Mouse (Mus musculus): ENCODE data around the gene Dhdds.
A peak's percentile ranks its signal among the peaks of the same experiment; 100 is the strongest.
"Not testable (repeated sequence)": the region's sequence is repeated elsewhere in the genome, so short reads cannot be mapped to it uniquely, and the experiment has no call there.

Dhdds gene

DNA sequence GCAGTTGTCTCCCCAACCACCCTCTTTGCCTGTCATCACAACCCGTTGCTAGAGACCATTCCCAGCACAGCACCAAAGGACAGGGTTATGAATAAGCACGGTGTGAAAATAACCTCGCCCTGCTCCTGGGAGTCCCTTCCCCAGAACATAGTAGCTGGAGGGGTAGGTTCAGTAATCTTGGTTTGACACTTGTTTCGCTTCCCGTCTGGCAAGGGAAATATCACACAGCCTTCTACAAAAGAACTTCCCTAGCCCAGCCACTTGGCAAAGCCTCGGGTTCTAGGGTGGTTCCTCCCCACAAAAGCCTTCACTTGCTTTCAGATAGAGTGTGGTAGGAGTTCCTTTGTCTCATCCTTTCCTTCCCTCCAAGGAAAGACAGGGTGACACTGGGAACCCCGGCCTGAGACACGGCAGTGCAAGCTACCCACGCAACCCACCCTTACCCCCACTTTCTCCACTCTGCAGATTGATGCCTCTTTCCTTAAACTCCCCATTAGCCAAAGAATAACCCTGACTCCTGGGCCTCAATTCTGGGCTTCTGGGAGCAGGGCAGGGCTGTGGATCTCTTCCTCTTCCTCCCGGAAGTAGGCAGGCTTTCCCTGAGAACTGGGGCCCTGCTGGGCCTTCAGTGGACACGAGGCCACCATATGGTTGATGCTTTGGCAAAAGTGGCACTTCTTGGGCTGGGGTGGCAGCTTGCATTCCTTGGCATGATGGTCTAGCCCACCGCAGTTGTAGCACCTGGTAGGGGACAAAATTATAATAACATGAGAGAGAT is 5.1 kb upstream of the Dhdds start:
- DNase-seq (ENCODE audit: low read depth, low spot score) = no peak

DNA sequence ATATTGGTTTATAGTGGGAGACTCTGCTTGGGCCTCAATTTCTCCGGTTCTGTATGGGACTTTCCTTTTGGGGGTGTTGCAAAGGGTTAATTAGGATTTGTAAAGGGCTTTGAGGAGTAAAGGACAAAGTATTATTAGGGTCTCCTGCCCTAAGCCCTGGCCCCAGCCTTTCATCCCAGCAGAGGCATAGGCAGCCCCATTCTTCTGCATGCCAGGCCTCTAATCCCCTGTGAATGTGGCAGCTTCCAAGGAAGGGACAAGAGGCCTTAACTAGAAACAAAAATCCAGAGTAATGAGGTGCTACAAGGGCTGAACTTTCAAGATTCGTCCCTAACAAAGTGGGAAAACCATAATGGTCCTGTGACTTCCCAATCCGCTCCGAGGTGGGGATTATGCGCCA is 2.2 kb upstream of the Dhdds start:
- DNase-seq (ENCODE audit: low read depth, low spot score) = no peak

DNA sequence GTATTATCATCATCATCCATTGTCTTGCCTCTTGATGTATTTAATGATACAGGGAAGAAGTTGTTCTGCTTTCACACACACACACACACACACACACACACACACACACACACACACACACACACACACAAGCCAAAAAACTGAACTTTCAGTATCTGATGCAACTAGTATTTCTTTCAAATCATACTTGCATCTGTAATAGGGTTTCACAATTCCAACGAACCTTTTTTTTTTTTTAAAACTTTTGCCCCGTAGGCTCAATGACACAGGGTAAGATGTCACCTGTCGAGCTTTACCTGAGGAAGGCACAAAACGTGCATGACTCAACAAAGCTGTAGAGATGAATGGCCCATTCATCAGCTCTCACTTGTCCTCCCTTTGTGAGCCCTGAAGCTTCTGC is 1.5 kb upstream of the Dhdds start:
- no peak for DNase-seq (ENCODE audit: low read depth, low spot score)

DNA sequence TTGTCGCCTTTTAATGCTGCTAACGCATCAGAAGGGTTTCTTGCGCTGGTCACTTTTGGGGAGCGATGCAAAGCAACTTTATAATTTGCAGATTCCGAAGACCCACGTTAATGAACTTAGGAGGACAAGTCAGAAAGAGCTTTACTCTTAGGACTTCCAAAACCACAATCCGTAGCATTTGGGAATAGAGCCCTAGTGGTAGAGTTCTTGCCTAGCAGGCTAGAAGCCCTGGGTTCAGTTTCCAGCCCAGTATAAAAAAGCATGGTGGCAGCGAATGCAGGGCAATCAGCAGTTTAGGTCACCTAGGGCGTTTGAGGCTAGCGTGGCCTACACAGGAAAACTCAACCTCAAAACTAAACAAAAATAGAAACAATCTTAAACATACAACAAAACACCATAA is 992 bp upstream of the Dhdds start:
- no peak for DNase-seq (ENCODE audit: low read depth, low spot score)

DNA sequence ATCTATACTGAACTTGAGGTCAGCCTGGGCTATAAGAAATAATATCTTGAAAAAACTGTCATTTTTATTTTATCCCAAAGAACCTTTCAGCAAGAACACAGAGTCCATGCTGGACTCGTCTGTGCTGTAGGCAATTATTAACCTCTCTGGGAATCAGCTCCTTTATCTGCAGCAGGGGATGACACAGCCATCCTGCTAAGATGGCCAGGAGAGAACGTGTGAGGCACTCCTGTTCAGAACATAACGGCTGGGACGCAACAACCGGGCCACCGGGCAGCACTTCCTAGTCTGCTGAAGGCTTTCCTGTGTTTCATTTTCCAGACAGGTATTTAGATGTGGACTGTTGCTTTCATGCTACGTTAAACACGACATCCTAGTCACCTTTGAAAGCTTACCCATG is 6.0 kb downstream of the Dhdds start:
- DNase-seq (ENCODE audit: low read depth, low spot score) = no peak

DNA sequence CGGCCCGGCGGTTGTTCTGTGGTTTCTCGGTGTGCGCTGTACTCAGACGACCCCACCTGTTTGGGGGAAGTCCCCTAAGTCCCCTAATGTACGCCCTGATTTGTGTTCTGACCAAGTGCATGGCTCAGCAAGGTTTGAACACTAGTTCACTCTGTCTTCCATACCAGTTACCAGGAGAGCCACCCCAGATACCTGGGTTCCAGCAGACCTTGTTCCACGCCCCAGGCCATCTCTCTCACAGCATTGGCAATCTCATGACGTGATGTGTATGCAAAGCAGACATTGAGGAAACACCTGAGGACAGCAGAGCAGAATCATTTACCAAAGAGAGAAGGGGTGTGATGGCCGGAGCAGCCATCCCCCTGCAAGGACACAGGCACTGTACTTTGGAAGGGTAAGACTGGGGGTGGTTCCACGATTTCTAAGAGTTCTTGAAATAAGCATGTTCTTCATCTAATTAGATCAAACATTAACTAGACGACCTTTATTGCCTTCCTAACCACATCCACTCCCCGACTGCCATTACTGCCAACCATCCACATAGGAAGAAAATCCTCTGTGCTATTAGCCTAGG is 9.5 kb downstream of the Dhdds start:
- DNase-seq (ENCODE audit: low read depth, low spot score) = no peak

DNA sequence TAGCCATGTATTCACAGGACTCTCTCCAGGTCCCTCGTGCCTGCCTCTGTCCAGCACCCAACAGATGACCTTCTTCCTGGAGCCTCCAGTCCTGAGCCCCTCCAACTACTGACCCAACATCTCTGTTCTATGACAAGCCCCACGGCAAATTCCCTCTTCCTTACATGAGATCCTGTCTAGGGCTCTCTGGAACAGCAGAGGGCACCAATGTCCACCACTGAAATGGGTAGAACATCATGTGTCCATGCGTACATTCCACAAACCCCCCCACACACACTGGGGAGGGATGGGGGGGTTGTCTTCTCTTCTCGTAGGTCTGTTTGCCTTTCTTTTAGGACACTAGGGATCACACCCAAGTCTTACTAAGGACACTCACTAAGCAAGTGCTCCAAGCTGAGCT is 10.7 kb downstream of the Dhdds start:
- no peak for DNase-seq (ENCODE audit: low read depth, low spot score)

DNA sequence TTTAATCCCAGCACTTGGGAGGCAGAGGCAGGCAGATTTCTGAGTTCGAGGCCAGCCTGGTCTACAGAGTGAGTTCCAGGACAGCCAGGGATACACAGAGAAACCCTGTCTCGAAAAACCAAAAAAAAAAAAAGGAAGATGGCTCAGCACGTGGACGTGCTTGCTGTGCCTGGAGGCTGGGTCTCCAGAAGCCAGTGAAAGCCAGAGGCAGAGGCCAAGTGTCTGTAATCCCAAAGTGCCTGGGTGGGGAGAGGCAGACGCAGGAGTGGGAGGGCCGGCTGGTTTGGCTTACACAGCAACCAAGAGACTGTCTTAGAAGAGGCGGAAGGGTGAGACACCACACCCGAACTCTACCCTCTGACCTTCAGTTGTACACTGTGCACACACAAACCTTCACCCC is 12.4 kb downstream of the Dhdds start:
- DNase-seq (ENCODE audit: low read depth, low spot score) = not testable (repeated sequence)

DNA sequence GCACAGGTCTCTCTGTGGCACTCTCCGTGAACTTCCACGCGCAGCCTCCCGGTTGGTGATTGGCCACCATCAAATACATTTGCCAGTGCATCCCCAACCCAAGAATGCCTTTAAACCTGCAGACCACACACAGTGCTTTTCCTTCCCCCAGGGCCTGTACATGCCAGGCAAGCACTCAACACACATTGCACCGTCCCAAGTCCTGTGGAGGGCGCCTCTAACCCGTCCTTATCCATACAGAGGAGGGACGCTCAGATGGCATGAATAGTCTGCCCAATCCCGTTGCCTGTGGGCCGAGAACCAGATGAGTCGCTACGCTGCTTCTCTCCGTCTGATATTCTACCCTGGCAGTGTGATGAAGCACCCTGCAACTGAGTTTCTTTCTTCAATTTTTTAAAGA is 17.8 kb downstream of the Dhdds start:
- no peak for DNase-seq (ENCODE audit: low read depth, low spot score)

DNA sequence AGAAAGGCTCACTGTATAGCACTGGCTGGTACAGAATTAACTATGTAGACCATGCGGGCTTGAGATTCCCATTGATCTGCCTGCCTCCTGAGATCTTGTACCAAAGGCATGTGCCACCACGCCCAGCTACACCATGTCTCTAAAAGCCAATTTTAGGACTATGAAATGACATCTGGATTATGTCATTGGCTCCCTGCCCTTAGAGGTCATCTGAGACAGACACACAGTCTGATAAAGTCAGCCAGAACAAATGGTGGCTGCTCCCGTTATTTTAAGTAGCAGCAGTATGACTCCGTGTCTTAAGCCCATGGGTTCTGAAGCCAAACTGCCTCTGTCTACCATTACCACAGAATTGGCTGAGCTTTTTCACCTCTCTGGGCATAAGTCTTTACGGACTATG is 20.2 kb downstream of the Dhdds start:
- no peak for DNase-seq (ENCODE audit: low read depth, low spot score)

DNA sequence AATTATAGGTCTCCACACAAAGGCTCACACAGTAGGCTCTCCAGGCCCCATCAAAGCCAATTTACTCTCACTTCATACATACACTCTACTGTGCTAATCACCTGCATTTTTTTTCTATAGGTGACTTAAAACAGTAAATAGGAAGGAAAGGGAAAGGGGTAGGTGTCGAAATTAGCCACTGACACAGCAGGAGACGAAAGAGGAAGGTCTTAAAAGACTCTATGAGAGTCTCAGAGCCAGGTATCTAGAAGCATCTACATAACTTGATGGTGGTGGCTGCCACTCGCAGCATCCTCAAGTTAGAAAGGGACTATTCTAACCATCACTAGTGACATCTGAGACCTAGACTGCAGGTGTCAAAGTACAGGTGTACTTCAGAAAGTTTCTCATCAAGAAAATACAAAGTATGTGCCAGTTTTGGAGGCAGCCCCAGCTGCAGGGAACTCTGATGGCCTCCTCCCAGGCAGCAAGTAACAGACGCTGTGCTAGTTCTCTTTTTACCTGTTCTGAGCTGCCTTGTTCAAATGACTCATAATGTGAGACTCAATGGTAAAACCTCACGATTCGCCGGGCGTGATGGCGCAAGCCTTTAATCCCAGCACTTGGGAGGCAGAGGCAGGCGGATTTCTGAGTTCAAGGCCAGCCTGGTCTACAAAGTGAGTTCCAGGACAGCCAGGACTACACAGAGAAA is 22.6 kb downstream of the Dhdds start:
- DNase-seq (ENCODE audit: low read depth, low spot score) = no peak

DNA sequence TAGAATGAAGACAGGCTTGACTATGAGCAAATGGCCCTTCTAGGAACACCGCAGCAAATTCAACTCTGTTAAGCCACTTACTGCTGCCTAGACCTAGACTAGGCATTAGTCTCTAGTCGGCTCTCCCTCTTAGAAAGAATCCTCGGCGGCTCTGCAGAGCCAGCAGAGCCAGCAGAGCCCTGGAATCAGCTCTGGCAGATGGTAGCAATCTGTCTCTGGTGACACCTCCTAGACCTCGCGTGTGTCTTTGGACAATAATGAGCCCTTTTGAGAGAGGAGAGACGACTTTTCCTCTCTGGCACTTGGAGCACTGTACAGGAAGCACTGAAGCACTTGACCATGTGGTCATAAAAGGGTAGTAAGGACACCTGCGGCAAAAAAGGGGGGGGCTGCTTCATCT is 29.0 kb downstream of the Dhdds start:
- no peak for DNase-seq (ENCODE audit: low read depth, low spot score)

DNA sequence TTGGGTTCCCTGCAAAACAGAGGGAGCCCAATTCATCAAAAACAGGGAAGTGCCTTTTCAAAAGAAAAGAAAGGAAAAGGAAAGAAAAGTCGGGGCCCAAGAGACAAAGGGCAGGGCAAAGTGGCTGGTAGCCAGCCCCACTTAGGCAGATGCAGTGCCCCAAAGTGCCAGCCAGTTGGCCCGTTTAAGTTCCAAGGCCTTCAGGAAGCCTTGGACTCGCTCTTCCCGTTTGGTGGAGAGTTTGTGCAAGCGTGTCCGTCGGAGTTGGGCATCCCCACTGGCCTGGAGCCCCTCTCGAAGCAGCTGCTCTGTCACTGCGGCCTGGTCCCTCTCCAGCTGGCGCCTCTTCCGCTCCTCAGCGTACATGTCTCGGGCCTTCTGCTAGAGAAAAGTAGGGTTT is 29.8 kb downstream of the Dhdds start:
- DNase-seq (ENCODE audit: low read depth, low spot score) = no peak

DNA sequence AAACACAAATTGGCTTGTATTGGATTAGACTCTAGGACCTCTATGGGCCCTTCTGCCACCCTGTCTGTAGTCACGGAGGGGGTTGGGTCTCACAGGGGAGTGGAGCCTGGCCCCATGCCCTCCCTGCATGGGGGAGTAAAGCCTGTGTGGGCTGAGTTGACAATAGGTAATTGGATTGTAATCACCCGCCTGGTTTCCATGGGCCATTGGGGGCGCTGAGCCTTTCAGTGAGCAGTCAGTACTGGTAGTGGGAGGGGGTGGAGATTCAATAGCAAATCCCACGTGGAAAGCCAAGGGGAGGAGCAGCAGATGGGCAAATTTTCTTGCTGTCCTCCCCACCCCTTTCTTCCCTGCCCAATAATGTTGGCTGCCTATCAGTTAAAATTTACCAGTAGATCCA is 30.5 kb downstream of the Dhdds start:
- no peak for DNase-seq (ENCODE audit: low read depth, low spot score)

DNA sequence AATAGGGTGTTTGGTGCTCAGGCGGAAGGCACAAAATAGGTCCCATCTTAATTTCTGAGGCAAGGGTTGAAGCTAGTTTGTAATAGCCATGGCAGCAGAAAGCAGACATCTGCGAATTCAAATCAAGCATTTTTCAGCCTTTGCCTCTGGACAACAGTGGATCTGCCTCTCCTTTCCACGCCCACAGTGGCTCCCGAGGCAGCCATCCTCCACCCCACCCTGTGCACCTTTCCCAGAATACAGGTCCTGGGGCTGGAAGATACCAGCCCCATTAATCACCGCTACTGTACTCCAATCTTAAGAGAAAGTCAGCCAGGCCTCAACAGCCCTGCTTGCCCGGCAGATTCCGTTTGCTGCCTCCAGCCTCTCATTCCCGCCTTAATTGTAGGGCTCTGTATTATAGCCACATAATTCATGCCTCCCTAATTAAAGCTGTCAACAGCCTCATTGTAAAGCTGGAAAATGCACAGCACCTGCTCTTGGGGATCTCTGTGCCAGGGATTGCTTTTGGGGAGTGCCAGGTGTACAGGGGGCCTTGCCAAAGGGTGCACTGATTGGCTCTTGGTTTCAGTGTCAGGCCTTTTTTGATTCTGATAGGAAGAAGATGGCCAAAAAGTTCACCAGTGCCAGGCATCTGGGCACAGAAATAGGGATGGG is 31.5 kb downstream of the Dhdds start:
- DNase-seq (ENCODE audit: low read depth, low spot score) = peak; percentile 35

DNA sequence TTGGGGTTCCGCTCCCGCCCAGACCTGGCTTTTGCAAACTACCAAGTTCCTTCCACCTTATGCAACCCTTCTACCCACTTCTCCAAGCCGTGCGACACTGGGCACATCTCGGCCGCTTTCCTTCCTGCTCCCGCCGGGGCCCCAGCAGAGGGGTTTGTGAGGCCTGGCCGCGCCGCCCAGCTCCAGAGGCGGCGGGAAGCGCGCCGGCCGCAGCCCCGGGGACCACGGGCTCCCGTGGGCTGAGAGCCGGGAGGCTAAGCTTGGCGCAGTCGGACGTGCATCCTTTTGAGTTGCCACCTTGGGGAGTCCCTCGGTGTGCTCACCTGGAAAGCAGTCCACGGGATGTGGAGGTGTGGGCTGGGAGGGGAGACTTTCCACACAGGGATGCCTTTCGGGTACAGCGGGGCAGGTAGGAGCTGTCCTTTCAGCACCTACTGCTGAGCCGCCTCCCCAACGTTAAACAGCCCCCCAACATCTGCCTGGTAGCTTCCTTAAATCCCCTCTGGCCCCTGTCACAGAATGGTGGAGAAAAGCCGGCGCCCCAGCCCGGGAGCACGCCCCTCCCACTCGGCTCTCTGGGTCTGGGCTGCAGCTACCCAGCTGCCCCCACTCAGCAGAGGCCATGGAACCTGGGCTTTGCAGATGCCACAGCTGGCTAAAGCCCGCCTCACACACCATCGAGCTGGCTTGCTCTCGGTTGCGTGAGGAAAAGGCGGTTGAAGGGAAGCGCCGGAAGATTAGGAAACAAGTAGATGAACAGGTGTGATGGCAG is 32.4 kb downstream of the Dhdds start, which contains the start of gene Hmgn2:
Gene Hmgn2 (minus strand): TSS at position 501 of the 772 bp plus-strand sequence.
- DNase-seq (ENCODE audit: low read depth, low spot score) = peak; percentile 68

DNA sequence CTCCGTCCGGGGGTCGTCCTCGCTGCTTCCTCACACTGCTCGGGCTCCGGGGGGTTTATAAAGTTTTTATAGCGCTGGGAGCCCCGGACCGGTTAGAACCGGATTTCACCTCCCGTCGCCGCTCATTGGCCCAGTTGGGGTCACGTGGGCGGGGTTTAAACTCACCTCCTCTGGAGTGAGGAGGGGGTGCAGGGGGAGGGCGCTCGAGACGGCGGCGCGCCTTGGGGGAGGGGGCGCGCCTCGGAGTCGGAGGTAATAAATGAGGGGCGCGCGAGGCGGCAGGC is 32.9 kb downstream of the Dhdds start:
- peak; percentile 97 for DNase-seq (ENCODE audit: low read depth, low spot score)

DNA sequence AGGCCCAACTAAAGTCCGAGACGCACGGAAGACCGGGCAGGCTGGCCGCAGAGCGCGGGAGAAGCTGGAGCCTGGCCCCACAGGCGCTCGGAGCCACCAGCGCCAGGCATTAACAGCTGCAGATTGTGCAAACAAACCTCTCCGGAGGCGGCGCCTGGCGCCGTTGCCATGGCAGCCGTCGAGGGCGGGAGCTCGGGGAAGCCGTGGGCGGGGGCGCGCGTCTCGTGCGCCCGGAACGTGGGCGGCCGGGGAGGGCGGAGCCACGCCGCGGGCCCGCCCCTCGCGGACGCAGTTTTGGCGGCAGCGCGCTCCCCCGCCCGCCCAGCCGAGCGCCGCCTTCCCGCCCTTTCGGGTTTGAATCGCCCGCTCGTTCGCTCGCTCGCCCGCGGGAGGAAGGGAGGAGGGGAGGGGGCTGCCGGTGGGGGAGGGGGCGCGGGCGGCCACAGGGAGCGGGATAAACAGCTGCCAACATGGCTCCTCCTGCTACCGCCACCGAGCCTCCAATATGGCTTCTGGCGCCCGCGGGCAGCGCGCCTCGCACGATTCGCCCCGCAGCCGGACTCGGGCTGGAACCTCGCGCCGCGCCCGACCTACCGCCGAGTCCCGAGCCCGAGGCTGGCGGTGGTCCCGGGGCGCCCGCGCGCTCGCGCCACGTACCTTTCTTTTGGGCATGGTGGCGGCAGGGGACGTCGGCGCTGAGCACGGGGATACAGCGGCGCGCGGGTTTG is 33.4 kb downstream of the Dhdds start:
- peak; percentile 94 for DNase-seq (ENCODE audit: low read depth, low spot score)

DNA sequence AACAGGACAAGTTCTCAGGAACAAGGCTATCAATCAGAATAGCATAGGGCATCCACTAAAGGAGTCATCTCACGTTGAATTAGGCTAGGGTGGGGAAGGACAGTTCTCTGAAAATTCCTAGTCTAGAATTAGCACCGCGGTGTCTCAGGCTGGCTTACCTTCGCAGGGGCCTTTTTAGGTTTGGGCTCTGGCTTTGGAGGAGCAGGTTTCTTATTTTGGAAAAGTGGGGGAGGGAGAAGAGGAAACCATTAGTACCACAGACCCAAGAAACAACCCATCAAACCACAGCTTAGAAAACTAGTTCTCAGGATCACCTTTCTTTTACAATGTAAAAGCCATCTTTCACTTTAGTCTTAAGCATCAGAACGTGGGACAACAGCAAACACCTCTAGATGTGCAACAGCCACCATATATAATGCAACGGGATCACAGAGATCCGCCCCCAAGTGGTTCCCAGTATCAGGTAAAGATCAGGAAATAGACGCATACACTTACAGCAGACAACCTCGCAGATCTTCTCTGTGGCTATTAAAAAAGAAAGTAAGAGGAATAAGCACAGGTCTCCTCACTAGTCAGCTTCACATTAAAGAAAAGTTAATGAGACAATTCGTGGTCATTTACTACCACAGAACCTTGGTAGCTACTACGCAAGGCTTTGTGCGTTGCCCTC is 34.3 kb downstream of the Dhdds start:
- no peak for DNase-seq (ENCODE audit: low read depth, low spot score)

DNA sequence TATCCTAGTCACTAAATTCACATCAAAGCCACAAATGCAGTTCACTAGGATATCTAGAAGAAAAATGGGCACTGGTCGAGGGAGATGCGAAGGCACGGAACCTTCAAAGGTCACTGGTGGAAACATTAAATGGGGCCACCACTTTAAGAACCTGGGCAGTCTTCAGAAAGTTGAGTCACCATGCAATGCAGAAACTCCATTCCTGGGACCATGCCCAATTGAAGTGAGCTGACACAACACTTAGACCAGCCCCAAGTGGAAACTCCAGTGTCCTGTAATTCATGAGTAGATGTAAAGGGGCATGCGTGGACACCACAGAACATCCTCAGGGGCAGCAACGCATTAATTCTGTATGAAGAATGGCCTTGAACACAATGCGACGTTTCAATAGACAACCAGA is 38.2 kb downstream of the Dhdds start:
- DNase-seq (ENCODE audit: low read depth, low spot score) = no peak

DNA sequence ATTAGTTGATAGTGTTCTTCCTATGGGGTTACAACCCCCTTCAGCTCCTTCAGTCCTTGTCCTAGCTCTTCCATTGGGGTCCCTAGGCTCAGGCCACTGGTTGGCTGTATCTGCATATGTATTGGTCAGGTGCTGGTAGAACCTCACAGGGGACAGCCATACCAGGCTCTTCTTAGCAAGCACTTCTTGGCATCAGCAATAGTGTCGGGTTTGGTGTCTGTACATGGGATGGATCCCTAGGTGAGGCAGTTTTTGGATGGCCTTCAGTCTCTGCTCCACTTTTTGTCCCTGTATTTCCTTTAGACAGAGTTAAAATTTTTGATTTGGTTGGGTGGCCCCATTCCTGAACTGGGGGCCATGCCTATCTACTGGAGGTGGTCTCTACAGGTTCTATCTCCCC is 41.8 kb downstream of the Dhdds start:
- no peak for DNase-seq (ENCODE audit: low read depth, low spot score)
